Mouse (Mus musculus) heart, embryonic 14.5 days (tissue): Measurements from ENCODE around the gene Ptprb. TPM values are rescaled to one million over a fixed set of nuclear protein-coding genes. Genes with fewer than 3 reads are reported as not detected.

Experiments used
- ATAC-seq: fragments of 200-750 bp; cut with Nextera tagmentation; 2 replicates; pipeline ENCODE4 v1.8.0; 2017; ENCODE audit warnings: low read depth, moderate TSS enrichment; ENCODE audit not compliant: insufficient number of reproducible peaks, insufficient read depth, low FRiP score
- H3K27ac ChIP-seq, 2 experiments: fragments of 200-500 bp in 1 of 2; fragments of 300-500 bp in 1 of 2; sonication (generic) in 1 of 2; replicated peaks in 1 of 2; 2 replicates each; pipeline ENCODE4 v1.5.1; 2012 to 2014; ENCODE audit warnings: low read depth in 2 of 2, low read length in 2 of 2, control low read depth in 1 of 2, mild to moderate bottlenecking in 1 of 2, mixed read lengths in 1 of 2; ENCODE audit not compliant: control insufficient read depth in 1 of 2, insufficient read depth in 1 of 2
- H3K27me3 ChIP-seq: fragments of 300-500 bp; sonication (generic); 2 replicates; pipeline ENCODE4 v1.6.1; 2014; ENCODE audit warnings: mild to moderate bottlenecking, low read length, control low read depth; ENCODE audit not compliant: control insufficient read depth, insufficient read depth
- H3K36me3 ChIP-seq: fragments of 300-500 bp; sonication (generic); 2 replicates; pipeline ENCODE4 v1.6.1; 2014; ENCODE audit warnings: mild to moderate bottlenecking, control low read depth, low read length, mixed read lengths; ENCODE audit not compliant: control insufficient read depth, insufficient read depth
- H3K4me1 ChIP-seq, 2 experiments: fragments of 200-500 bp in 1 of 2; fragments of 300-500 bp in 1 of 2; sonication (generic) in 1 of 2; 2 replicates each; pipeline ENCODE4 v1.6.1; 2012 to 2014; ENCODE audit warnings: low read length in 2 of 2, control low read depth in 1 of 2, mixed read lengths in 1 of 2; ENCODE audit not compliant: control insufficient read depth in 2 of 2, insufficient read depth in 2 of 2
- H3K4me2 ChIP-seq: fragments of 300-500 bp; sonication (generic); 2 replicates; pipeline ENCODE4 v1.6.1; 2014; ENCODE audit warnings: mild to moderate bottlenecking, low read length
- H3K4me3 ChIP-seq, 2 experiments: fragments of 200-500 bp in 1 of 2; fragments of 300-500 bp in 1 of 2; sonication (generic) in 1 of 2; 2 replicates each; pipeline ENCODE4 v1.5.1; 2012 to 2014; ENCODE audit warnings: low read length in 2 of 2, mild to moderate bottlenecking in 2 of 2, control low read depth in 1 of 2, low read depth in 1 of 2, moderate library complexity in 1 of 2; ENCODE audit not compliant: control insufficient read depth in 1 of 2, insufficient read depth in 1 of 2
- H3K9ac ChIP-seq: fragments of 300-500 bp; sonication (generic); 2 replicates; pipeline ENCODE4 v1.6.1; 2014; ENCODE audit warnings: mild to moderate bottlenecking, low read length
- H3K9me3 ChIP-seq: fragments of 300-500 bp; sonication (generic); 2 replicates; pipeline ENCODE4 v1.6.1; 2016; ENCODE audit warnings: low read length, control low read depth; ENCODE audit not compliant: control insufficient read depth
- WGBS: fragments of 180-500 bp; shearing (Covaris S2); extraction: QIAGEN DNeasy Blood & Tissue Kit; methylation state at CpG from one replicate; pipeline ENCODE4 v1.1.7; 2014; 5-methylcytosine and 5-hydroxymethylcytosine counted together
- polyA plus RNA-seq: library from polyadenylated mRNA; unstranded; fragments of >200 nt; fragmentation: Nextera tagmentation; extraction: Ambion mirVana; gene quantifications from 2 replicates; pipeline ENCODE4 v1.2.1, GENCODE M21; 2014

Ptprb gene
- polyA plus RNA-seq, 1 experiment from 2014 or later, result 8.3 TPM

DNA sequence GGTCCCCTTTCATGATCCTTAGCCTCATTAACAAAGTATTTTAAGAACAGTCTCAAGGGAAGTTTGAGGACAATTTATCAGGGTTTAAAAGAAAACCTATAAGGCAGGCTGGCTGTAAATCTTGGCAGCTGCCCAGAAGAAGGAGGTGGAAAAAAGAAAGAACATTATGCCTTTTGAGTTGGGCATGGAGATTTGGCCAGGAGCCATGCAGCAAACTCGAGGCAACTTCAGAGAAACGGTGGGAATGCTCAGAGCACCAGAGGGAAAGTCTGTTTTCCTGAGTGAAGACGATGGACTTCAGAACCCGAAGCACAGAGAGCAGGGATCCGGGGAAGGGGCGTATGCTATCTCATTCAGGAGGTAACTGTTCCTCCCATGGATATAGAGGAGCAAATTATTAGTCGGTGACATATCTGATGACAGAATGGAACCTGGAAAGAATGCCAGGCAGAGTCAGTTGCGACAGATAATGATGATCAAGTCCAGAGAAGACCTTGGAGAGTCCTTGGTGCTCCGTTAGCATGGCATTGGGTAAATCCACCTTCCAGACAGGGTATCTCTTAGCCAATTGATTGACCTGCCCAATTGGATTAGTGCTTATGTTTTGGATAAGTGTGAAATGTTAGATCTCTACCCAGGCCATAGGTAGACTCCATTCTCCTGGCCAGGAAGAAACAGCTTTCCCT is 118.6 kb downstream of the Ptprb start:
- 0 out of 2 replicates have a peak, but pooled peaks have one; percentile 11 for ATAC-seq
- WGBS, result 42% methylated on average over 9 of the region's 9 CpGs
- Histone ChIP-seq H3K4me3 (no peak overlapping the region), H3K27ac (peak overlapping the region; percentile 0 to 53; a peak in 3 of 4 replicates), H3K9me3 (no peaks in the 10 kb centered on the region), H3K4me1 (peaks cover 15 to 19% of the 10 kb centered on the region in 2 experiments), H3K36me3 (no peaks in the 10 kb centered on the region), H3K9ac (no peak overlapping the region), H3K4me2 (no peak overlapping the region), H3K27me3 (no peaks in the 10 kb centered on the region)

GRCm38 (mm10) chr10:116394585-116394984 is 119.3 kb downstream of the Ptprb start:
- Histone ChIP-seq H3K4me3 (no peak overlapping the region), H3K9me3 (no peaks in the 10 kb centered on the region), H3K4me1 (peaks cover 15 to 19% of the 10 kb centered on the region in 2 experiments), H3K9ac (no peak overlapping the region), H3K27ac (peak overlapping the region in 1 of 2 experiments; percentile 53; a peak in 3 of 4 replicates), H3K27me3 (no peaks in the 10 kb centered on the region), H3K4me2 (no peak overlapping the region), H3K36me3 (no peaks in the 10 kb centered on the region)
- 2% methylated on average over 3 of the region's 4 CpGs for WGBS
- peak; percentile 41; the same call in 1 of the 2 replicates for ATAC-seq

DNA sequence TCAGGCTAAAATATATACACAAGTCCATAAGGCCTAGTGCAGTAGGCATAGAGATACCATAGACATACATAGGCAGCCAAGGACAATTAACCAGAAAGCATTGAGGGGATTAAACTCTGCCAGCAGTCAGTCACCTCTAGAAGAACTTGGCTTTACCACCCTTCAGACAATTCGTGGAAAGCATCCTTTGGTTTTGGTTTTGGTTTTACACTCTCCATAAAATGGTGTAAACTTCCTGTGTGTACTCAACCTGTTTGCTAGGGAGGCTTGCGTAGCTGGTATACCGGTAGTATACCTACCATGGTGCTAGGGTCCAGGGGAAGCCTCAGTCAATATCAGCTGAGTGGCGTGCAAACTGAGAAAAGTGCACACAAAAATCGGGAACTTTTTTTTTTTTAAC is 121.0 kb downstream of the Ptprb start:
- Histone ChIP-seq H3K4me3 (no peak overlapping the region), H3K4me1 (peaks cover 15 to 19% of the 10 kb centered on the region in 2 experiments), H3K27ac (no peak overlapping the region), H3K4me2 (no peak overlapping the region), H3K36me3 (no peaks in the 10 kb centered on the region), H3K9ac (no peak overlapping the region), H3K9me3 (no peaks in the 10 kb centered on the region), H3K27me3 (no peaks in the 10 kb centered on the region)
- WGBS, result 87% methylated on average over 5 of the region's 5 CpGs
- ATAC-seq, result no peak

DNA sequence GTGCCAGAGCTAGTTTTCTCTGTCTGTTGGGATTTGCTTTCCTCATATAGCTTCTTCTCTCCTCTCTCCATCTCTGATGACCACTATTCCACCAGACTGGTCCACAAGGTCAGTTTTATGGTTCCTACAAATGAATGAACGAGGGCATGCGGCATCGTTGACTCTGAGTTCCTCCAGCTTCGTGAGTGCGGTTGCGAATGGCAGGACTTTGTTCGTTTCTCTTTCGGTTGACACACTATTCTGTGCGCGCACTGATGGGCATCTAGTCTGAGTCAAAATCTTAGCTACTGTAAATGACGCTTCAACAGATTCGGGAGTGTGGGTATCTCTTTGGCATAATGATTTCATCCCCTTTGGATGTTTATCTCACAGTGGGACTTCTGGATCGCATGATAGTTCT is 121.6 kb downstream of the Ptprb start:
- Histone ChIP-seq H3K9me3 (no peaks in the 10 kb centered on the region), H3K4me1 (peaks cover 15 to 19% of the 10 kb centered on the region in 2 experiments), H3K4me3 (no peak overlapping the region), H3K27me3 (no peaks in the 10 kb centered on the region), H3K36me3 (no peaks in the 10 kb centered on the region), H3K9ac (no peak overlapping the region), H3K4me2 (no peak overlapping the region; the same call in 1 of the 2 replicates), H3K27ac (no peak overlapping the region)
- 87% methylated on average over 13 of the region's 13 CpGs for WGBS
- ATAC-seq, result no peak

GRCm38 (mm10) chr10:116397573-116397972 is 122.2 kb downstream of the Ptprb start:
- H3K9ac ChIP-seq, result peak overlapping the region; percentile 5; the same call in 1 of the 2 replicates
- H3K4me3 ChIP-seq, result peak overlapping the region; percentile 17 to 45; a peak in 3 of 4 replicates
- H3K4me1 ChIP-seq, result peaks cover 15 to 19% of the 10 kb centered on the region in 2 experiments
- H3K36me3 ChIP-seq, result no peaks in the 10 kb centered on the region
- ATAC-seq, result no peak
- H3K4me2 ChIP-seq, result peak overlapping the region; percentile 63
- no peaks in the 10 kb centered on the region for H3K9me3 ChIP-seq
- no peaks in the 10 kb centered on the region for H3K27me3 ChIP-seq
- 14% methylated on average over 14 of the region's 14 CpGs for WGBS
- H3K27ac ChIP-seq, result no peak overlapping the region

GRCm38 (mm10) chr10:116397973-116398372 is 122.7 kb downstream of the Ptprb start:
- Histone ChIP-seq H3K4me3 (peak overlapping the region; percentile 17 to 45; a peak in 1 of 4 replicates), H3K4me1 (peaks cover 13 to 19% of the 10 kb centered on the region in 2 experiments), H3K9ac (peak overlapping the region; percentile 5; the same call in 1 of the 2 replicates), H3K9me3 (no peaks in the 10 kb centered on the region), H3K4me2 (peak overlapping the region; percentile 63), H3K36me3 (no peaks in the 10 kb centered on the region), H3K27me3 (no peaks in the 10 kb centered on the region), H3K27ac (no peak overlapping the region)
- no peak for ATAC-seq
- 52% methylated on average over 12 of the region's 12 CpGs for WGBS

- no peaks in the 10 kb centered on the region for H3K9me3 ChIP-seq
- no peaks in the 10 kb centered on the region for H3K36me3 ChIP-seq
- WGBS, result 79% methylated on average over 6 of the region's 6 CpGs
- ATAC-seq, result no peak
- H3K4me2 ChIP-seq, result no peak overlapping the region
- peaks cover 0 to 4% of the 10 kb centered on the region in 2 experiments; a peak in 1 of 4 replicates for H3K4me1 ChIP-seq
- no peaks in the 10 kb centered on the region for H3K27me3 ChIP-seq
- H3K9ac ChIP-seq, result no peak overlapping the region
- H3K27ac ChIP-seq, result no peak overlapping the region
- no peak overlapping the region for H3K4me3 ChIP-seq
Observed at GRCm38 (mm10) chr10:116402742-116403425, 127.6 kb downstream of the Ptprb start.
